Mouse (Mus musculus) thymus, postnatal 4 days (tissue): ENCODE measurements around the gene Rps18.
"Not testable (repeated sequence)": the region's sequence is repeated elsewhere in the genome, so short reads cannot be mapped to it uniquely, and the experiment has no call there.

Experiments
- DNase-seq: peaks from one replicate; pipeline ENCODE4 v3.0.0; 2021

Rps18 gene

DNA sequence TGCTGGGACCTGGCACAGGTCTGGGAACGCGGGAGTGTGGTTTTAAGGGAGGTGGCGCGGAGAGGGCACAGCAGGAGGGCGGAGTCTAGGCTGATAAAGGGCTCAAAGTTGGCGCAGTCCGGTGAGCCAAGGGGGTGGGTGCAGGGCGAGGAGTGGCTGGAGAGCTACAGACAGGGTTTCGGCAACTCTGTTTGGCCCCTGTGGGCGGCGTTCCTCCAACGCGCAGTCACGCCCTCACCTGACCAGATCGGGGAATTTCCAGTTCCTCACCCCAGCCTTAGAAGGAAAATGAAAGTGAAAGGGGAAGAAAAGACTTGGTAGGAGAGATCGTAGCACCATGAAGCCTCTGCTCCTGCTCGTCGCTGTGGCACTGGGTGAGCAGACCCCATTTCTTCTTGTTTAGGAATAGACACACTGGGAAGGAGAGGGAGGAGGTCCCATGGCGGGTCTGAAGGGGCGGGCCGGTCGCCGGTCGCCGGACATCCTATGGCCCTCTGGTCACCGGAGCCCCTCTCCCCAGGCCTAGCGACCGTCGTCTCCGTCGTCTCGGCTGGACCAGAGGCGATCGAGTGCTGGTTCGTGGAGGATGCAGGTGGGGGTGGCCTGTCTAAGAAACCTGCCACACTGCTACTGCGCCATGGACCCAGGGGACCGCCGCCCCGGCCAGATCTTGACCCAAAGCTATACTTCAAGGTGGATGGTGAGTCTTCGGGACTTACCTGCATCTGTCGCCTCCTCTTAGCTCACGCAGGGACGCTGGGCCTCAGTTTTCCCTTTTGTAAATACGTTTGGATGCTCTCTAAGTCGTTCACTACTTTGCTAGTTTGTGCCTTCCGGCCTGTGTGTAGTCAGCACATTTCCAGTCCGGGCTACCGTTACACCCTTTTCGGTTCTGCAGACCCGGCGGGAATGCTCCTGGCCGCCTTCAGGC, 36.2 kb downstream of the Rps18 start:
- peak; percentile 79 for DNase-seq

DNA sequence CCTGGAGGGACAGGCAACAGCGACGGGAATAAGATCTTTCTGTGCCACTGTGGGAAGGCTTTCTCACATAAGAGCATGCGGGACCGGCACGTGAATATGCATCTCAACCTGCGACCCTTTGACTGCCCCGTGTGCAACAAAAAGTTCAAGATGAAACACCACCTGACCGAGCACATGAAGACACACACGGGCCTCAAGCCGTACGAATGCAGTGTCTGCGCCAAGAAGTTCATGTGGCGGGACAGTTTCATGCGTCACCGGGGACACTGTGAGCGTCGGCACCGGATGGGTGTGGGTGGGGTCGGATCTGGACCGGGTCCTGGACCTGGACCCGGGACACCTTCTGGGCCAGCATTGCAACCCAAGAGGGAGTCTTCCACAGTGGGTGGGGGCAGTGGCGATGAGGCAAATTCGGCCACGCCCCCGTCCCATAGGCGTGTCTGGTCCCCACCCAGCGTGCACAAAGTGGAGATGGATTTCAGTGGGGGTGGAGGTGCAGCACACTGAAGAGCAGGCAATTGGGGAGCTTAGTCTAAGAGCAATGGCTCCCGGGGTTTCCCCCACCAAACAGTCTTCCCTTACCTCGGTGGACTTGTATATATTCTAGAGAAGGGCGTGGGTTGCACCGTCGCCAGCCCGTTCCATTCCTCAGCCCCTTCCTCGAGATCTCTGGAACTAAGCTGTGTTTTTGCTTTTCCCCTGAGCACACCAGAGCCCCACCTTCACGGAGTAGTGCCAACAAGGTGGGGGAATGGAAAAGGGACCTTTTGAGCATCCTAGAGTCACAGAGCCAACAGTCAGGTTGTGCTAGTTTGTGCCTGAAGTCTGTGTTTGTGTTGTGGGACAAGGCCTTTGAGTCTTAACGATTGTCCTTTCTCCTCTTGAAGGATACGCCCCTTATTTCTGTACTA, 37.3 kb downstream of the Rps18 start:
- peak; percentile 51 for DNase-seq

DNA sequence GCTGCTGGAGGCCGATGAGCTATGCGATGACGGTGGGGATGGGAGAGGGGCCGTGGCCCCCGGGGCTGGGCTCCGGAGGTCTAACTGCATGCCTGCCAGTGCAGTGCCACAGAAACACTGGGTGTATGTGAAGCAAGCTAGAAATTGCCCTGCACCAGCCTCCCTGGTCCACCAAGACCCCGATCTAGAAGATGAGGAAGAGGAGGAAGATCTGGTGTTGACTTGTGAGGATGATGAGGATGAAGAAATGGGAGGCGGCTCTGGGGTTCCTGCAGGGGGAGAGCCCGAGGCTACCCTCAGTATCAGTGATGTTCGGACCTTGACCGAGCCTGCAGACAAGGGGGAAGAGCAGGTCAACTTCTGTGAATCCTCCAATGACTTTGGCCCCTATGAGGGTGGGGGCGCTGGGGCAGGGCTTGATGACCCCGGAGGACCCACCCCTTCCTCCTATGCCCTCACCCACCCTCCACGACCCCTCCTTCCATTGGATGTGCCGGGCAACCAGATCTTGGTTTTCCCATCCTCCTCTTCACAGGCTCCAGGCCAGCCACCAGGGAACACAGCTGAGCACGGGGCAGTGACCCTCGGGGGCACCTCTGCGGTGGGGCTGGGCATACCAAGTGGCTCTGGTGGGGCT, 38.0 kb downstream of the Rps18 start:
- DNase-seq: peak; percentile 23

DNA sequence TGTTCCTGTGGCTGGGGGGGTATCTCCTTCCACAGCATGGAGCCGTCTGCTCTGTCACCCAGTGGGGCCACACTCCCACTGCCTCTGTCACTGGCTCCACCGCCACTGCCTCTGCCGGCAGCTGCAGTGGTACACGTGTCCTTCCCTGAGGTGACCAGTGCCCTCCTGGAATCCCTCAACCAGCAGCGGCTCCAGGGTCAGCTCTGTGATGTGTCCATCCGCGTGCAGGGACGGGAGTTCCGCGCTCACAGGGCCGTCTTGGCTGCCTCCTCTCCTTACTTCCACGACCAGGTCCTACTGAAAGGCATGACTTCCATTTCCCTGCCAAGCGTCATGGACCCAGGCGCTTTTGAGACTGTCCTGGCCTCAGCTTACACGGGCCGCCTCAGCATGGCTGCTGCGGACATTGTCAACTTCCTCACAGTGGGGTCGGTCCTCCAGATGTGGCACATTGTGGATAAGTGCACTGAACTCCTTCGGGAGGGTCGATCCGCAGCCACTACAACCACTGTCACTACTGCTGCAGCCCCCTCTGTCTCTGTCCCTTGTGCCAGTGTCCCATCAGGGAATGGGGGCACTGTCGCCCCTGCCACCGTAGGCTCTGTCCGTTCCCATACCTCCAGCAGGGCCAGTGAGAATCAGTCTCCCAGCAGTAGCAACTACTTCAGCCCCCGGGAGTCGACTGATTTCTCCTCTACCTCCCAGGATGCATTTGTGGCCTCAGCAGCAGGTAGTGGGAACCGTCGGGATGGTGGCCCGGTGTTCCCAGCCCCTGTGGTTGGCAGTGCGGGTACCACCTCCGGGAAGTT, 38.8 kb downstream of the Rps18 start:
- DNase-seq: peak; percentile 33

DNA sequence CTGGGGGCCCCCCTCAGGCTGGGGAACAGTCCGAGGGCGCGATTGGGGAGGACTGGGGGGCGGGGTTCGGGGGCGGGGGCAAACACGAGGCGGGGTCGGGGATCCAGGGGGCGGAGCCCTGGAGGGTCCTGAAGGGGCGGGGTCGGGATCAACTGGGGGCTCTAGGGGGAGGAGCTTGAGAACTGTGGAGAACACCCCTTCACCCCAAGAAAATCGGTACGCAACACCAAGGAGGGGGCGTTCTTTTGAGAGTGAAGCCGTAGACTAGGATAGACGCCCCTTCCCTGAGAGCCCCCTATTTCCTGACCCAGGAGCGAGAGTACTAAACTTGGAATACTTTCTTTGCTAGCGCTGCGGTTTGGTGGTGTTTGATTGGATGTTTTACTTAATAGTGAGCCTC, 39.5 kb downstream of the Rps18 start:
- DNase-seq: peak; percentile 91

DNA sequence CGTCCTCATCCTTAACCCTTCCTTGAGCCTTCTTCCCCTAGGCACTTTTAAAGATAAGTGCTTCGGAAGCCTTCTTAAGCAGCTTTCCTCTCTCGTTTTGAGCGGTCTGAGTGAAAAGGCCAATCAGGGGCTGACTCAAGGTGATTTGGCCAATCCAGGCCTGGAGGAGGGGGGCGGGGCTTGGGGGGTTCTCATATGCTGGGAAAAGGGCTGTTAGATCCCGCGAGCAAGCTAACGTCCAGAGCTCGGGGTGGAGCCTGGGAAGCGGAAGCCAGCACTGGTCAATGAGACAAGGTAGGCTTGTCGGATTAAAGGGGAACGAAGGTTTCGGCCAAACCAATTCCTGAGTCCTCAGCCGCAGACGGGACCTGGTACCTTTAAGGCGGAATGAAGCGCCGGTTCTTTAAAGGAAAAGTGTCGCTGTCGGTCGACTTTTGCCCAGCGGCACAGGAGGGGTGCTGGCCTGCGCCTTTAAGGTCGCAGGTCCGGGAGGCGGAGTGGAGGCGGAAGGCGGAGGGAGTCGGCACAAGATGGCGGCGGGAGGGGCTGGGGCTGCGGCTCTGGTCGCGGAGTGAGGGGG, 40.0 kb downstream of the Rps18 start, which contains the start of the genes Tapbp and Zbtb22:
TSS of gene Tapbp (plus strand) at position 229 of the 580 bp plus-strand sequence.
TSS of gene Zbtb22 (plus strand) at position 234 of the 580 bp plus-strand sequence.
- DNase-seq: peak; percentile 94

DNA sequence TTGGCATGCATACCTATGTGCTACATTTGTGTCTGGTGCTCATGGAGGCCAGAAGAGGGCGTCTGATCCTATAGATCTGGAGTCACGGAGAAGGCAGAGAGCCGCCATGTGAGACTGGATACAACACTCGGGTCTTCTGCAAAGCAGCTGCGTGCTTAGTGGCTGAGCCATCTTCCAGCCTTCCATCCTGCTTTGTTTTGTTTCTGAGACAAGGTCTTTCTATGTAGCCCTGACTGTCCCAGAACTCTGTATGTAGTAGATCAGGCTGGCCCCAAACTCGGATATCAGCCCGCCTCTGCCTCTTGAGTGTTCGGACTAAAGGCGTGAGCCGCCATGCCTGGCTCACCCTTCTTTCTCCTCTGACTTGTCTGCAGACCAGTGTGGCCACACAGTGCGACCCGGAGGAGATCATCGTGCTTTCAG, 40.8 kb downstream of the Rps18 start:
- peak; percentile 33 for DNase-seq

DNA sequence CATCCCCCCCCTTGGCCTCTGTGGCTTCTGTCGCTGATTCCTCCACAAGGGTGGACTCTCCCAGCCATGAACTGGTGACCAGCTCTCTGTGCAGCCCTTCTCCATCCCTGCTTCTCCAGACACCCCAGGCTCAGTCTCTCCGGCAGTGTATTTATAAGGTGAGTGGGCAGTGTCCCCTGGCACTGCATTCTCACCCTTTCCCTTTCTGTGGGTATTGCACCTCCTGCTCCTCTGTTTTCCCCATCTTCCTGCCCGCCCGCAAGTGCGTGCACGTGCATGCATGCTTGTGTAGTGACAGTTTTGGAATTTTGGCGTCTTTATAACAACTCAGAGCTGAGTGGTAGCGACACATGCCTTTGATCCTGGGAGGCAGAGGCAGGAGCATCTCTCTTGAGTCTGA, 41.9 kb downstream of the Rps18 start:
- DNase-seq: peak; percentile 7

DNA sequence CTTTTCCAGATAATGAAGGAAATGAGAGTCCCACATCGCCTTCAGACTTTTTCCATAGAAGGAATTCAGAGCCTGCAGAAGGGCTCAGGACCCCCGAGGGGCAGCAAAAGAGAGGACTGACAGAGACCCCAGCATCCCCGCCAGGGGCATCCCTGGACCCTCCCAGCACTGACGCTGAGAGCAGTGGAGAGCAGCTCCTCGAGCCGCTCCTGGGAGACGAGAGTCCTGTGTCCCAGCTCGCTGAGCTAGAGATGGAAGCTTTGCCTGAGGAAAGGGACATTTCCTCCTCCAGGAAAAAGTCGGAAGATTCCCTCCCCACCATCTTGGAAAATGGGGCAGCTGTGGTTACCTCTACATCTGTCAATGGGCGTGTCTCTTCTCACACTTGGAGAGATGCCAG, 42.5 kb downstream of the Rps18 start:
- DNase-seq: no peak

DNA sequence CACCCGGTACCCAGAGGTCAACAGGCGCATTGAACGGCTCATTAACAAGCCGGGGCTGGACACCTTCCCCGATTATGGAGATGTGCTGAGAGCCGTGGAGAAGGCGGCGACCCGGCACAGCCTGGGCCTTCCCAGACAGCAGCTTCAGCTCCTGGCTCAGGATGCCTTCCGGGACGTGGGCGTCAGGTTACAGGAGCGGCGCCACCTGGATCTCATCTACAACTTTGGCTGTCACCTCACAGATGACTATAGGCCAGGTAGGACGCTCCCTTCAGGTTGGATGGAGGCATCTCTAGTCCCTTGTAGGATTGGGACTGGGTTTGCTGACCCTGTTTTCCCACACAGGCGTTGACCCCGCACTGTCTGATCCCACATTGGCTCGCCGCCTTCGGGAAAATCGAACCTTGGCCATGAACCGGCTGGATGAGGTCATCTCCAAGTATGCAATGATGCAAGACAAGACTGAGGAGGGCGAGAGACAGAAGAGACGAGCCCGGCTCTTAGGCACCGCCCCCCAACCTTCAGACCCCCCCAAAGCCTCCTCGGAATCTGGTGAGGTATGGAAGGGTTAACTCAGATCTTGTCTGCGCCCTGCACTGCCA, 43.9 kb downstream of the Rps18 start:
- DNase-seq: peak; percentile 18

DNA sequence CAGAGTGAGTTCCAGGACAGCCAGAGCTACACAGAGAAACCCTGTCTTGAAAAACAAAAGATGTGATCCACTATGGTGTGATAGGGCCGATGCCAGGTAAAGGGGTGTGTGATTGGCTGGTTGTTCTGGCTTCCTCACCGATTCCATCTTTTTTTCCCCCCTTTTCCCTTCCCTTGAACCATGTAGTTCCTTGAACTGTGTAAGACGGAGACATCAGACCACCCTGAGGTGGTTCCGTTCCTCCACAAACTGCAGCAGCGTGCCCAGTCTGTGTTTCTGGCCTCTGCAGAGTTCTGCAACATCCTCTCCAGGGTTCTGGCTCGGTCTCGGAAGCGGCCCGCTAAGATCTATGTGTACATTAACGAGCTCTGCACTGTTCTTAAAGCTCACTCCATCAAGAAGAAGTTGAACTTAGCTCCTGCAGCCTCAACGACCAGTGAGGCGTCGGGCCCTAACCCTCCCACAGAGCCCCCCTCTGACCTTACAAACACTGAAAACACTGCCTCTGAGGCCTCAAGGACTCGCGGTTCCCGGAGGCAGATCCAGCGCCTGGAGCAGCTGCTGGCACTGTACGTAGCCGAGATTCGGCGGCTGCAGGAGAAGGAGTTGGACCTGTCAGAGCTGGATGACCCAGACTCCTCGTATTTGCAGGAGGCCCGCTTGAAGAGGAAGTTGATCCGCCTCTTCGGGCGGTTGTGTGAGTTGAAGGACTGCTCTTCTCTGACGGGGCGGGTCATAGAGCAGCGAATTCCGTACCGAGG, 44.6 kb downstream of the Rps18 start:
- no peak for DNase-seq

DNA sequence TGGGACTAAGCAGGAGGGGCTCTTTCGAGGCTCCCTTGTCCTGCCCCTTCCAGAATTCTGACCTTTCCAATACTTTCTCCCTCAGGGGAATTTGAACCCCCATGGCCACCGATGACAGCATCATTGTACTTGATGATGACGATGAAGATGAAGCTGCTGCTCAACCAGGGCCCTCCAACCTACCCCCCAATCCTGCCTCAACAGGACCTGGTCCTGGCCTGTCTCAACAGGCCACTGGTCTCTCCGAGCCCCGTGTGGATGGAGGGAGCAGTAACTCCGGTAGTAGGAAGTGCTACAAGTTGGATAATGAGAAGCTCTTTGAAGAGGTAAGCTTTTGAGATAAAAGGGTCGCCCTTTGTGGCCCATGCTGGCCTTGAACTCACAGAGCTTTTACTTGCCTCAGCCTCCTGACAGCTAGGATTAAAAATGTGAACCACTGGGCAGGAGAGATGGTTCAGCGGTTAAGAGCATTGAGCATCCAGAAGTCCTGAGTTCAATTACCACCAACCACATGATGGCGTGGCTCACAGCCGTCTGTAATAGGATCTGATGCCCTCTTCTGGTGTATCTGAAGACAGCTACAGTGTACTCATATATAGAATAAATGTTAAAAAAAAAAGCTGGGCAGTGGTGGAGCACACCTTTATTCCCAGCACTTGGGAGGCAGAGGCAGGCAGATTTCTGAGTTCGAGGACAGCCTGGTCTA, 45.3 kb downstream of the Rps18 start:
- peak; percentile 32 for DNase-seq

DNA sequence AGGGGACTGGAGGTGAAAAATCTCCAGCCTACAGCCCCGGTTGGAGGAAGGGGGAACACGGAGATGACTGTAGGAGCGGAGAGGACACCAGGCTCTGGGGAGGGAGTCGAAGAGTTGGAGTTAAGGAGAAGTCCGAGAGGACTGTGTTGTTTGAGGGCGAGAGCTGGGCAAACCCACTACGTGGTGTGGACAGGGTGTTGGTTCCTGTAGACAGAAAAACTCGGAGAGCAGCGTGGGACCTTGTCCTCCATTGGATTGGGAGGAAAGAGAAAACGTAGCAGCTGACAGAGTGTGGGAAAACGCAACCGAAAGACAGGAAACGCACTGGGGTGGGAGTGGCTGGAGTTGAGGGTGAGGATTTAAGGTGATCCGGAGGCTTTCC, 45.9 kb downstream of the Rps18 start:
- DNase-seq: peak; percentile 56

DNA sequence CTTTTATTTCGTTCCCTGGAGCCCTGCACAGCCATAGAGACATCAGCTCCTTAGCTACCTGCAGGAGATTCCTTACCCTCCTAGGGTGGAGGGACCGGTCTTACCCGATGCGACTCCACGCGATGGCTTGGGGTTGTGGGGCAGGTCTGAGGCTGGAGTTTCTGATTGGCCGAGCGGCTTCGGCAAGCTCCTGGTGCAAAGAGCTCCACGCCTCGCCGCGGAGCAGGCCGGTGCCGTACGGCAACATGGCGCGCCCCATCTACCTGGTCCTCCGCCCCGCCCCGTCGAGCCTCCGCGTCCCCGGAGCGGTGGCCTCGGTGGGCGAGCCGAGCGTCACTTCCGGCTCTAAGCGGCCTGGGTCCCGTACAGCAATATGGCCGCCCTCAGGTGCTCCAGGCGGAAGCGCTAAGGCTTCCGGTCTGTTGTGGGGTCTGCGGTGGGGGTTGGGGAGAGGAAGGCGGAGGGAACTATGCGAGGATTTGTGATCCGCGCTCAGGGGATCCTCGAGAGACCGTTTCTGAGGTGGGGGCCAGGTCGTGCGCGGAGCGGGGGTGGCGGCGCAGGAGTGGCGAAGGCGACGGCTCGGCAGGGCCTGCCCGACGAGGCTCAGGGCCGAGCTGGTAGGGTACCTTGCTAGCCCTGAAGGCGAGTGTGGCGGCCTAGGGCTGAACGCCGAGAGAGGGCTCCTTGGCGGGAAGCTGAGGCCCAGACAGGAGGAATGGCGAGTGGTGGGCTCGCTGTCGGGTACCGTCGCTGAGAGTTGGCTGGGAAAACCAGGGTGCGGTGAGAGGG, 46.5 kb downstream of the Rps18 start, which contains the start of gene Daxx:
TSS of gene Daxx (plus strand) at position 338 of the 792 bp plus-strand sequence.
- peak; percentile 99 for DNase-seq

DNA sequence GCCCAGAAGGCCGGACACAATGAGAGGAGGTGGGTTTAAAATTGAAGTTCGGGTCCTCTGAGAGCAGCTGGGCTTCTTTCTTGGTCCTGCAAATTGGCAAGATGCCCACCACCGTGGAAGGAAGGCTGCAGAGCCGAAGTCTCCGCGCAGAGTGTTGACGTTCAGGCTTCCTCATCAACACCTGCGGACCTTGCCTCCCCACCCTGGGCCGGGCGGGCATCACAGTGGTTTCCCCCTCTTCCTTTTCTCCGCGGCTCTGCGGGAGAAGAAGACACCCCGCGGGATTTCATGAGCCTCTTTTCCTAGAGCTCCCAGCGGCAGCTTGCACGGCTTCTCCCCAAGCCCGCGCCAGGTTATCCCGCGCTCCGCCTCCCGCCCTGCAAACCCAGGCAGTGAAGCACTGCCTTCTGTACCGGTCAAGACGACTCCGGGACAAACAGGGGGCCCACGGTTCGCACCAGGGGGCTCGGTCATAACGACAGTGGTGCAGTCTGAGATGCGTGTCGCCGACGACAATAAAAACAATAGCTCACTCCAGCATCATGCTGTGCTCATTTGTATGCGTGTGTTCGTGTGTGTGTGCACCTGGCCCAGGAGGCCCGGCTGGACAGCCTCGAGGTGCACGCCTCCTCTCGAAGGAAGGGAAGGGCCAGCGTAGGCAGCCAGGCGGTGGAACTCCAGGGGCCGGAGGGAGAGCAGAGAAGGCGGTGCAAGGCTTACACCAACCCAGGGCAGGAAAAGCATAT, 47.3 kb downstream of the Rps18 start:
- DNase-seq: peak; percentile 65

DNA sequence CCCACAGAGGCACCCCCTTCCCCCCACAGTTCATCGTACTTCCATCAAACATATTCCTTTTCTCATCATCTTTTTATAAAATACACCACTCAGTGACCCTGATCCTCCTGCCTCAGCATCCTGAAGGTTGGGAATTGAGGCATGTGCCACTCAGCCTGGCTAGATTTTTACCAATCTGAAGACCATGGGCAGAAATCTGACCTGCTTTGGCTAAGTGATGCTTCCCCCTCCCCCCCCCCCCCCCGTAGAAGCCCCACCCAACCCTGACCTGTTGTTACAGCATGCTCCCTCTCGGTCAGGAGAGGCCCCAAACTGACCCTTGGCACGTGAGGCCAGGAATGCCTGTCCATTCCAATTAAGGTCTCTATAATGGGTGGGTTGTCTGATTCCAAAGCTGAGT, 51.0 kb downstream of the Rps18 start, which contains the start of gene Platr17:
TSS of gene Platr17 (plus strand) at position 301 of the 400 bp plus-strand sequence.
- DNase-seq: not testable (repeated sequence)

DNA sequence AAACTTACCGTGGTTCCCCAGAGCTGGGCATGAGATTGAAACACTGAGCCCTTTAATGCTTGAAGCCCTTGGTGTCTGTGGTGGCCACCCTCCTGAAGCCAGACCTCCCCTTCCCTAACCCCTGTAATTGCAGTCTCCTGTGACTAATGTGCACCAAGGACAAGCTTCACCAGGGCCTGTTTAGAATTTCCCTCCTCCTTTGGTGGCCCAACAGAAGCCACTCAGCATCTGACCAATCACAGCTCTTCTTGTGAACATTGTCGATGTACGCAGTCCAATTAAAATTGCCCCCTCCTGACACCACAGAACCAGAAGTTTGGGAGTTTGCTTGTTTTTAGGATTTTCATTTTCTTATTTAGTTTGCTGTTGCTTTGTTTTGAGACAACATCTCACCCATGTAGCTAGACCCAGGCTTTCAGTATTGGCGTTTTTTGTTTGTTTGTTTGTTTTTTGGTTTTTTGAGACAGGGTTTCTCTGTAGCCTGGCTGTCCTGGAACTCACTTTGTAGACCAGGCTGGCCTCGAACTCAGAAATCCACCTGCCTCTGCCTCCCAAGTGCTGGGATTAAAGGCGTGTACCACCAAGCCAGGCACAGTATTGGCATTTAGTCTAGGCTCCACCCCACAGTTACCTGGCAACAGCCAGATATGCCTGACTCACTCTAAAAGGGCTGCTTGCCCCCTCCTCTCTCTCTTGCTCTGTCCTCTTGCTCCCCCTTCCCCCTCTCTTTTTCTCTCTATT, 51.7 kb downstream of the Rps18 start:
- not testable (repeated sequence) for DNase-seq
